Mouse (Mus musculus) forebrain, embryonic 12.5 days (tissue): ENCODE measurements at regions not wholly inside any gene's neighbourhood (a gene's known extent, or its start where the extent isn't known, plus 50 kb on each side); places are given as distances from the start of the nearest gene placed in this dataset.

Experiments used
- ATAC-seq: fragments of 200-750 bp; cut with Nextera tagmentation; 2 replicates; pipeline ENCODE4 v1.8.0; 2017; ENCODE audit warnings: moderate TSS enrichment; ENCODE audit not compliant: low FRiP score
- H3K27ac ChIP-seq: fragments of 300-500 bp; sonication (generic); 2 replicates; pipeline ENCODE4 v1.5.1; 2016; ENCODE audit warnings: mild to moderate bottlenecking
- H3K27me3 ChIP-seq: fragments of 300-500 bp; sonication (generic); 2 replicates; pipeline ENCODE4 v1.6.1; 2016; ENCODE audit warnings: mild to moderate bottlenecking
- H3K36me3 ChIP-seq: fragments of 300-500 bp; sonication (generic); replicated peaks from 2 replicates; pipeline ENCODE4 v1.6.1; 2016; ENCODE audit warnings: mild to moderate bottlenecking
- H3K4me1 ChIP-seq: fragments of 300-500 bp; sonication (generic); 2 replicates; pipeline ENCODE4 v1.6.1; 2016
- H3K4me2 ChIP-seq: fragments of 300-500 bp; sonication (generic); 2 replicates; pipeline ENCODE4 v1.6.1; 2016; ENCODE audit warnings: mild to moderate bottlenecking, moderate library complexity
- H3K4me3 ChIP-seq: fragments of 300-500 bp; sonication (generic); replicated peaks from 2 replicates; pipeline ENCODE4 v1.5.1; 2016; ENCODE audit warnings: mild to moderate bottlenecking
- H3K9ac ChIP-seq: fragments of 300-500 bp; sonication (generic); 2 replicates; pipeline ENCODE4 v1.6.1; 2016; ENCODE audit warnings: mild to moderate bottlenecking
- H3K9me3 ChIP-seq: fragments of 300-500 bp; sonication (generic); 2 replicates; pipeline ENCODE4 v1.6.1; 2016
- WGBS: fragments of 180-500 bp; shearing (Covaris S2); methylation state at CpG from one replicate; pipeline ENCODE4 v1.1.7; 2016; 5-methylcytosine and 5-hydroxymethylcytosine counted together

- Histone ChIP-seq H3K9me3 (no peaks in the 10 kb centered on the region), H3K4me1 (no peaks in the 10 kb centered on the region), H3K27me3 (no peaks in the 10 kb centered on the region), H3K36me3 (no peaks in the 10 kb centered on the region), H3K9ac (no peak overlapping the region), H3K27ac (no peak overlapping the region), H3K4me3 (no peak overlapping the region), H3K4me2 (no peak overlapping the region)
- ATAC-seq, result no peak
- 42% methylated on average over 1 of the region's 1 CpGs for WGBS
Measured at GRCm38 (mm10) chr15:63170171-63170570, 674.8 kb downstream of the Gsdmc2 start.

- Histone ChIP-seq H3K9ac (no peak overlapping the region), H3K36me3 (no peaks in the 10 kb centered on the region), H3K4me3 (no peak overlapping the region), H3K27me3 (no peaks in the 10 kb centered on the region), H3K27ac (no peak overlapping the region), H3K4me1 (no peaks in the 10 kb centered on the region), H3K4me2 (no peak overlapping the region), H3K9me3 (no peaks in the 10 kb centered on the region)
- ATAC-seq, result no peak
Measured at GRCm38 (mm10) chr15:63166411-63166810, 678.6 kb downstream of the Gsdmc2 start.

- no peaks in the 10 kb centered on the region for H3K4me1 ChIP-seq
- no peaks in the 10 kb centered on the region for H3K9me3 ChIP-seq
- no peak overlapping the region for H3K27ac ChIP-seq
- H3K36me3 ChIP-seq, result no peaks in the 10 kb centered on the region
- WGBS, result 71% methylated on average over 6 of the region's 6 CpGs
- no peak overlapping the region for H3K9ac ChIP-seq
- no peak overlapping the region for H3K4me3 ChIP-seq
- no peak for ATAC-seq
- no peaks in the 10 kb centered on the region for H3K27me3 ChIP-seq
- no peak overlapping the region for H3K4me2 ChIP-seq
Measured at GRCm38 (mm10) chr15:63163550-63164279, 681.3 kb downstream of the Gsdmc2 start.

- 66% methylated on average over 4 of the region's 4 CpGs for WGBS
- Histone ChIP-seq H3K36me3 (no peaks in the 10 kb centered on the region), H3K4me2 (no peak overlapping the region), H3K4me3 (no peak overlapping the region), H3K27ac (no peak overlapping the region), H3K9ac (no peak overlapping the region), H3K4me1 (no peaks in the 10 kb centered on the region), H3K9me3 (no peaks in the 10 kb centered on the region), H3K27me3 (no peaks in the 10 kb centered on the region)
- no peak for ATAC-seq
Measured at GRCm38 (mm10) chr15:63162881-63163549, 682.0 kb downstream of the Gsdmc2 start.

- Histone ChIP-seq H3K36me3 (no peaks in the 10 kb centered on the region), H3K4me3 (no peak overlapping the region), H3K27ac (no peak overlapping the region), H3K27me3 (no peaks in the 10 kb centered on the region), H3K9ac (no peak overlapping the region), H3K4me1 (no peaks in the 10 kb centered on the region), H3K9me3 (no peaks in the 10 kb centered on the region), H3K4me2 (no peak overlapping the region)
- no peak for ATAC-seq
- 82% methylated on average over 3 of the region's 3 CpGs for WGBS
Measured at GRCm38 (mm10) chr15:63123123-63123688, 721.8 kb downstream of the Gsdmc2 start.

- H3K4me1 ChIP-seq, result no peaks in the 10 kb centered on the region
- ATAC-seq, result no peak
- WGBS, result 81% methylated on average over 2 of the region's 2 CpGs
Measured at GRCm38 (mm10) chr15:63112918-63113317, 732.1 kb downstream of the Gsdmc2 start.

GRCm38 (mm10) chr15:63100093-63100492 lies 744.9 kb downstream of the Gsdmc2 start:
- ATAC-seq, result no peak
- Histone ChIP-seq H3K27ac (no peak overlapping the region), H3K9me3 (no peaks in the 10 kb centered on the region), H3K9ac (no peak overlapping the region), H3K27me3 (no peaks in the 10 kb centered on the region), H3K36me3 (no peaks in the 10 kb centered on the region), H3K4me3 (no peak overlapping the region), H3K4me1 (no peaks in the 10 kb centered on the region), H3K4me2 (no peak overlapping the region)
- 91% methylated on average over 3 of the region's 3 CpGs for WGBS

More at GRCm38 (mm10) chr15:63112918-63113317, 732.1 kb downstream of the Gsdmc2 start:
- Histone ChIP-seq H3K9ac (no peak overlapping the region), H3K4me2 (no peak overlapping the region), H3K9me3 (no peaks in the 10 kb centered on the region), H3K4me3 (no peak overlapping the region), H3K27ac (no peak overlapping the region), H3K27me3 (no peaks in the 10 kb centered on the region), H3K36me3 (no peaks in the 10 kb centered on the region)

GRCm38 (mm10) chr15:63081972-63082371 lies 763.0 kb downstream of the Gsdmc2 start:
- Histone ChIP-seq H3K27me3 (no peaks in the 10 kb centered on the region), H3K36me3 (no peaks in the 10 kb centered on the region), H3K4me3 (no peak overlapping the region), H3K4me2 (no peak overlapping the region), H3K9ac (no peak overlapping the region), H3K4me1 (no peaks in the 10 kb centered on the region), H3K27ac (no peak overlapping the region), H3K9me3 (no peaks in the 10 kb centered on the region)
- no peak for ATAC-seq

- ATAC-seq, result no peak
Measured at GRCm38 (mm10) chr15:63079825-63080224, 765.2 kb downstream of the Gsdmc2 start.

GRCm38 (mm10) chr15:63071921-63072320 lies 773.1 kb downstream of the Gsdmc2 start:
- H3K4me3 ChIP-seq, result no peak overlapping the region
- no peaks in the 10 kb centered on the region for H3K36me3 ChIP-seq
- H3K27ac ChIP-seq, result no peak overlapping the region
- WGBS, result 79% methylated on average over 4 of the region's 4 CpGs
- no peaks in the 10 kb centered on the region for H3K9me3 ChIP-seq
- H3K9ac ChIP-seq, result no peak overlapping the region
- H3K4me2 ChIP-seq, result no peak overlapping the region
- H3K27me3 ChIP-seq, result no peaks in the 10 kb centered on the region
- ATAC-seq, result no peak
- H3K4me1 ChIP-seq, result no peaks in the 10 kb centered on the region

More at GRCm38 (mm10) chr15:63079825-63080224, 765.2 kb downstream of the Gsdmc2 start:
- Histone ChIP-seq H3K27ac (no peak overlapping the region), H3K9me3 (no peaks in the 10 kb centered on the region), H3K36me3 (no peaks in the 10 kb centered on the region), H3K4me2 (no peak overlapping the region), H3K27me3 (no peaks in the 10 kb centered on the region), H3K9ac (no peak overlapping the region), H3K4me1 (no peaks in the 10 kb centered on the region), H3K4me3 (no peak overlapping the region)
- WGBS, result 46% methylated on average over 4 of the region's 4 CpGs

- WGBS, result 93% methylated on average over 3 of the region's 3 CpGs
- Histone ChIP-seq H3K4me3 (no peak overlapping the region), H3K9me3 (no peaks in the 10 kb centered on the region), H3K36me3 (no peaks in the 10 kb centered on the region), H3K27me3 (no peaks in the 10 kb centered on the region), H3K4me2 (no peak overlapping the region), H3K27ac (no peak overlapping the region), H3K9ac (no peak overlapping the region), H3K4me1 (no peaks in the 10 kb centered on the region)
- no peak for ATAC-seq
Measured at GRCm38 (mm10) chr15:63067126-63067525, 777.9 kb downstream of the Gsdmc2 start.

GRCm38 (mm10) chr15:63066020-63066439 lies 778.9 kb downstream of the Gsdmc2 start:
- H3K9ac ChIP-seq, result no peak overlapping the region
- 85% methylated on average over 2 of the region's 2 CpGs for WGBS
- no peaks in the 10 kb centered on the region for H3K36me3 ChIP-seq
- ATAC-seq, result no peak
- no peaks in the 10 kb centered on the region for H3K27me3 ChIP-seq
- H3K9me3 ChIP-seq, result no peaks in the 10 kb centered on the region
- H3K4me3 ChIP-seq, result no peak overlapping the region
- no peak overlapping the region for H3K27ac ChIP-seq
- no peaks in the 10 kb centered on the region for H3K4me1 ChIP-seq
- no peak overlapping the region for H3K4me2 ChIP-seq

GRCm38 (mm10) chr15:63061891-63062290 lies 783.1 kb downstream of the Gsdmc2 start:
- Histone ChIP-seq H3K27ac (no peak overlapping the region), H3K9ac (no peak overlapping the region), H3K36me3 (no peaks in the 10 kb centered on the region), H3K27me3 (no peaks in the 10 kb centered on the region), H3K4me2 (no peak overlapping the region), H3K9me3 (no peaks in the 10 kb centered on the region), H3K4me1 (no peaks in the 10 kb centered on the region), H3K4me3 (no peak overlapping the region)
- WGBS, result 77% methylated on average over 3 of the region's 3 CpGs
- ATAC-seq, result no peak
